Mouse (Mus musculus): ENCODE results near the gene Med13. TPM values are rescaled to one million over a fixed set of nuclear protein-coding genes. Genes with fewer than 3 reads are reported as not detected.

Med13 gene
- polyA plus RNA-seq, 1 experiment from 2014 or later: 14.6 TPM

DNA sequence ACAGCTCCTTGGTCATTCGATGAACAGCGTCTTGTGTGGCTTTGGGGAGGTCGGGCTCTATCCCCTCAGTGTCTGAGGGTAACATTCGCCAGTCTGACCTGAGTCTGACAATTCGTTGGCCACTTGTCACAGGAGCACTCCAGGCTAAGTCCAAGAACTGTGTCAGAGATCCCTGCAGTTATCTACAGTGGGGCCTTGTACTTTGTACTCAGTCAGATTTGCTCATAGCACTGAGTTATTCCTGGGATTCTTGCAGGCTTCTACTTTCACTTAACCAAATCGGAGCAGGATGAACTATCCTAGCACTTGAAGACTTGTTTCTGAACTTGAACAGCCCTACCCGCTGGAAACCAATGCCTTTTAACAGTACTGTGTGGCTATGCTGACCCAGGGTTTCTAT lies 34.3 kb upstream of the Med13 start:
- no peaks in the 10 kb centered on the region for H3K4me1 ChIP-seq (ENCODE audit: control insufficient read depth, insufficient read depth, low read length)
- DNase-seq (ENCODE audit: low spot score) (no peak), ATAC-seq (ENCODE audit: insufficient read depth, low FRiP score, low TSS enrichment) (no peak)
- no peak overlapping the region for H3K27ac ChIP-seq (ENCODE audit: low read depth, low read length)
- no peak overlapping the region for H3K4me2 ChIP-seq (ENCODE audit: low read depth)
- H3K4me3 ChIP-seq (ENCODE audit: low read depth, low read length): no peak overlapping the region
- no peaks in the 10 kb centered on the region for H3K9me3 ChIP-seq (ENCODE audit: control insufficient read depth, low read length)
- no peaks in the 10 kb centered on the region for H3K27me3 ChIP-seq (ENCODE audit: control insufficient read depth, insufficient read depth, low read length)
- no peaks in the 10 kb centered on the region for H3K36me3 ChIP-seq (ENCODE audit: control insufficient read depth, insufficient read depth, low read length)
- H3K9ac ChIP-seq (ENCODE audit: low read length): no peak overlapping the region
- 90% methylated on average over 7 of the region's 7 CpGs for WGBS

DNA sequence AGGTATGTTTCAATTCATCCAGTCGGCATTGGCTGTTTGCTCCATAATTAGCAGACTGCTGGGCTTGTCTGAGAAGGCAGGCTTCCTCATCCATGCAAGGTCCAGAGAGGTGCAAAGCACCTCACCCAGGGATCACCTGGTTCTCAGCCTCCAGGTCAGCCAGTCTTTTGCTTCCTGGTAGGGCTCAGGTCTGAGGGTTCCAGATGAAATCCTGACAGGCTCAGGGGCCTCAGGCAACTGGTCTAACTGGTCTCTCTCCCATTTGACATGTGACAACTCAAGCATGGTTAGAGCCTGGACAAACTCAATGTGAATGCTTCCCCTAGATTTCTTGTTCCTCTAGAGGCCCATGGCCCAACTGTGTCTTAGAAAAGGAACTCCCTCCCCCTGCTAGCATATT lies 32.9 kb upstream of the Med13 start:
- Histone ChIP-seq H3K4me3 (ENCODE audit: low read depth, low read length) (no peak overlapping the region), H3K27ac (ENCODE audit: low read depth, low read length) (no peak overlapping the region), H3K27me3 (ENCODE audit: control insufficient read depth, insufficient read depth, low read length) (no peaks in the 10 kb centered on the region), H3K9me3 (ENCODE audit: control insufficient read depth, low read length) (no peaks in the 10 kb centered on the region), H3K4me1 (ENCODE audit: control insufficient read depth, insufficient read depth, low read length) (no peaks in the 10 kb centered on the region), H3K9ac (ENCODE audit: low read length) (no peak overlapping the region), H3K4me2 (ENCODE audit: low read depth) (no peak overlapping the region), H3K36me3 (ENCODE audit: control insufficient read depth, insufficient read depth, low read length) (no peaks in the 10 kb centered on the region)
- ATAC-seq (ENCODE audit: insufficient read depth, low FRiP score, low TSS enrichment) (no peak), DNase-seq (ENCODE audit: low spot score) (no peak)
- 81% methylated on average over 1 of the region's 1 CpGs for WGBS

DNA sequence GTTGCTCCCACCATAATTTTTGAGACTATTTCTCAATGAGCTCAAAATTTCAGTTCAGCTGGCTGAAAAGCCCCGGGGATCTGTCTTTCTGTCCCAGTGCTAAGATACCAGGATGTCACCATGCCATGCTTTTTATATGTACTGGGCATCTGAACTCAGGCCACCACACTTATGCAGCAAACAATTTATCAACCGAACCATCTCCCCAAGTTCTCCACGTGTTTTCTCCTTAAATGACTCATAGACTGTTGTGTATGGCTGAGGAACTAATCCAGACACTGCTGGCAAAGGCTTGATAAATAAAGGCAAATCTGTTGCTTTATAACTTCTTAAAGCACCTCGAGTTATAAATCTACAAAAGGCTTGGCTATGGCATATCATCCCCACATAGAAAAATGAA lies 32.1 kb upstream of the Med13 start:
- Histone ChIP-seq H3K4me2 (ENCODE audit: low read depth) (no peak overlapping the region), H3K4me3 (ENCODE audit: low read depth, low read length) (no peak overlapping the region), H3K4me1 (ENCODE audit: control insufficient read depth, insufficient read depth, low read length) (no peaks in the 10 kb centered on the region), H3K27me3 (ENCODE audit: control insufficient read depth, insufficient read depth, low read length) (no peaks in the 10 kb centered on the region), H3K9me3 (ENCODE audit: control insufficient read depth, low read length) (no peaks in the 10 kb centered on the region), H3K27ac (ENCODE audit: low read depth, low read length) (no peak overlapping the region), H3K9ac (ENCODE audit: low read length) (no peak overlapping the region), H3K36me3 (ENCODE audit: control insufficient read depth, insufficient read depth, low read length) (no peaks in the 10 kb centered on the region)
- no peak for ATAC-seq (ENCODE audit: insufficient read depth, low FRiP score, low TSS enrichment)
- DNase-seq (ENCODE audit: low spot score): no peak
- WGBS: 82% methylated on average over 4 of the region's 4 CpGs

DNA sequence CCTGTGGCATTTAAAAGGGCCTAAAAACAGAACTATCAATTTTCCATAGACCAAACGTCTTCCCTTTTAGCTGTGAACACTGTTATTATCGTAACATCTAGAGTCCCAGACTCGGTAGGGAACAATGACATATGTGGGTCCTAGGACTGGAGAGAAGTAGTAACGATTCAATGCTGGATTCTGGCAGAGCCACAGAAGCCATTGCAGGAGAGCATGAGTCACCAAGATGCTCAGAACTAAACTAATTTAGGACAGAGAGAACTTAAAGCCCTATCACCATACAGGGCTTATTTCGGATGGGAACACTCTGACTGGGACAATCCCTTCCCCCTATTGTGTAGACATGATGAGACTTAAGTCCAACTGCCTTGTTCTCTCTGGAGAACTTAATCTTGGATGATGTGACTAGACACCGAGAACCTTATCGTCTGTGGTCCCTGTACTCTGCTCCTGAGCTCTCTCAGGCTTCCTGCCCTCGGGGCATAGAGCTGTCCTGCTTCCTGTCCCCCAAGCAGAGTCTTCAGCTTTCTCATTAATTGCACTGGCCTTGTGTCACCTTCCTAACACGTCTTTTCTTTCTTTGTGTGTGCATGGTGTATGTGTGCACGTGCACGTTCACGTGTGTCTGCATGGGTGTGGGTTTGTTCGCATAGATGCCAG lies 31.5 kb upstream of the Med13 start:
- no peaks in the 10 kb centered on the region for H3K27me3 ChIP-seq (ENCODE audit: control insufficient read depth, insufficient read depth, low read length)
- no peak overlapping the region for H3K4me2 ChIP-seq (ENCODE audit: low read depth)
- H3K4me3 ChIP-seq (ENCODE audit: low read depth, low read length): no peak overlapping the region
- H3K36me3 ChIP-seq (ENCODE audit: control insufficient read depth, insufficient read depth, low read length): no peaks in the 10 kb centered on the region
- H3K4me1 ChIP-seq (ENCODE audit: control insufficient read depth, insufficient read depth, low read length): no peaks in the 10 kb centered on the region
- H3K9me3 ChIP-seq (ENCODE audit: control insufficient read depth, low read length): no peaks in the 10 kb centered on the region
- DNase-seq (ENCODE audit: low spot score): no peak
- no peak overlapping the region for H3K9ac ChIP-seq (ENCODE audit: low read length)
- no peak for ATAC-seq (ENCODE audit: insufficient read depth, low FRiP score, low TSS enrichment)
- 85% methylated on average over 13 of the region's 13 CpGs for WGBS
- no peak overlapping the region for H3K27ac ChIP-seq (ENCODE audit: low read depth, low read length)

DNA sequence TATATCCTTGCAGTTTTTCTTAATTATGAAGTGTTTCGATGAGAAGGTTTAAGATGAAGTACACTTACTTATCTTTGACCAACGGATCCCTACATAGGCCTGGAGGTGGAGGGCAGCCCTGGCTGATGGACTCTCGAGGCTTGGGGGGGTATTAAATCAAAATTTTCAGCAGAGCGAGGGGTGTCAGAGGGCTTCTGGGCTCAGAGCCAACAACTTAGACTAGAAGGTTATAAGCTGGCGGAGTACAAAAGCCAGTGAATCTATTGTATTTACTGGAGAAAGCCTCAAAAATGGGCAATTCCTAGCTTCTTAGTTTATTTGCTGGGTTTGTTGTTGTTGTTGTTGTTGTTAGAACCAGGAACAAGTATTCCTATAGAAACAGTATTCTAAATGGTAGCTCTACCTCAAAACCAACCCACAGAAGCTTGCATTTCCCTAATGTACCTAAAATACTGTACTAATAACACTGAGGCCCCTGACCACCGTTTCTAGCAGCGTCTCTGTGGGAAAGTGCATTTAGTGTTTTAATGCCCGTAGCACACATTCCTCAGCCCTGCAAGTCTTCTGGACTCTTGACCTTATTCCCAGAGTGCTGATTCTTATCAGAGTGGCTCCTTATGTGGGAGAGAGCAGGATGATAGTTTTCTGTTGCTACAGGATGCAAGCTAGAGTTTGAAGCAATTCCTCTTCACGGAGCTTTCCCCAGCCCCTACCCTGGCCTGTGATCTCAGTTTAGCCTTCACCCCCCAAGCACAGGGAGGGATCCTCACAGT lies 29.9 kb upstream of the Med13 start:
- DNase-seq (ENCODE audit: low spot score): no peak
- 71% methylated on average over 9 of the region's 9 CpGs for WGBS

DNA sequence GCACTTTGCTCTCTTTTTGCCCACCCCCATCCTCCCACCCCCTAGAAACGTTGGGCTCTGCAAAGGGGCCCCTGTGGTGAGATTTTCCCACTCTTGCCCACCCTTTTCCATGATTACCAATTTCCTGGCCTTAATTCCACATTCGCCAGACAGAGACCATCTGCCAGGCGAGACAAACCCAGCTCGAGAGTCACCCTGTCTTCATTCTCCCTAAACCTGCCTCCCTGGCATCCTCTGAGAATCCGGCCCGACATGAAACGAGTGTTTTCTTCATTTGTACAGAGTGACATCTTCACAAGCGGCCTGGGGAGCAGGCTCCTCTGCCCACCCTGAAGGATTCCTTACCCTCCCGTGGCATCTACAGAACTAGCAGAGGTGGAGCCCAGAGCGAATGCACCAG lies 29.2 kb upstream of the Med13 start:
- no peaks in the 10 kb centered on the region for H3K27me3 ChIP-seq (ENCODE audit: control insufficient read depth, insufficient read depth, low read length)
- H3K9me3 ChIP-seq (ENCODE audit: control insufficient read depth, low read length): no peaks in the 10 kb centered on the region
- H3K36me3 ChIP-seq (ENCODE audit: control insufficient read depth, insufficient read depth, low read length): no peaks in the 10 kb centered on the region
- no peak overlapping the region for H3K4me3 ChIP-seq (ENCODE audit: low read depth, low read length)
- H3K4me2 ChIP-seq (ENCODE audit: low read depth): no peak overlapping the region
- H3K9ac ChIP-seq (ENCODE audit: low read length): no peak overlapping the region
- 75% methylated on average over 10 of the region's 10 CpGs for WGBS
- no peaks in the 10 kb centered on the region for H3K4me1 ChIP-seq (ENCODE audit: control insufficient read depth, insufficient read depth, low read length)
- ATAC-seq (ENCODE audit: insufficient read depth, low FRiP score, low TSS enrichment) (no peak), DNase-seq (ENCODE audit: low spot score) (no peak)
- H3K27ac ChIP-seq (ENCODE audit: low read depth, low read length): no peak overlapping the region

More for the DNA sequence above, 29.9 kb upstream of the Med13 start:
- H3K27ac ChIP-seq (ENCODE audit: low read depth, low read length): no peak overlapping the region
- no peaks in the 10 kb centered on the region for H3K4me1 ChIP-seq (ENCODE audit: control insufficient read depth, insufficient read depth, low read length)
- no peak overlapping the region for H3K4me3 ChIP-seq (ENCODE audit: low read depth, low read length)
- H3K36me3 ChIP-seq (ENCODE audit: control insufficient read depth, insufficient read depth, low read length): no peaks in the 10 kb centered on the region
- ATAC-seq (ENCODE audit: insufficient read depth, low FRiP score, low TSS enrichment): no peak
- H3K9me3 ChIP-seq (ENCODE audit: control insufficient read depth, low read length): no peaks in the 10 kb centered on the region
- H3K27me3 ChIP-seq (ENCODE audit: control insufficient read depth, insufficient read depth, low read length): no peaks in the 10 kb centered on the region
- no peak overlapping the region for H3K9ac ChIP-seq (ENCODE audit: low read length)
- no peak overlapping the region for H3K4me2 ChIP-seq (ENCODE audit: low read depth)

DNA sequence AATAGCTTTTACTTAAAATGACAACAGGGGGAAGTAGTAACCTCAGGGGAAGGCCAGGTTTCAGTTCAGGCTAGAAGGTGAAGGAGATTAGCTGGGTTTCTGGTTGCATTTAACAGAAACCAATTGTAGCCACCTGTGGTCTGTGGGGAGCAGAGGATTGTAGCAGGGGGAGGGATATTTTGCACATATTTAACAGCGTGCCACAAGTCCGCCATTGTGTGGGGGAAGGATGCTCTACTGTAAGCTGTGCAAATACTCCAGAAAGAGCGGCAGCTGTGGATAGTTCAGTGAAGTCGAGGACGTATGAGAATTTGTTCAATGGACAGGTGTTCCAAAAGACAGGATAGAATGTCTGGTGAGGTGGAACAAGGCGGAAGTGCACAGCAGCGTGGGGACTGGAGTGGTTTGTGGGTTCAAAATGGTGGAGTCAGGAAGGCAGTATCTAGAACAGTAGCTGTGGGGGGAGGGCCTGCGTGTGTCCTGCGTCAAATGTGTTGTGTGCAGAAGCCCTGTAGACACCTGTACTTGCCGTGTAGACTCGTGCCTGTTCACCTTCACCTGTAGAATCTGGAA lies 28.4 kb upstream of the Med13 start:
- ATAC-seq (ENCODE audit: insufficient read depth, low FRiP score, low TSS enrichment): no peak
- Histone ChIP-seq H3K4me2 (ENCODE audit: low read depth) (no peak overlapping the region), H3K4me3 (ENCODE audit: low read depth, low read length) (no peak overlapping the region), H3K4me1 (ENCODE audit: control insufficient read depth, insufficient read depth, low read length) (no peaks in the 10 kb centered on the region), H3K27me3 (ENCODE audit: control insufficient read depth, insufficient read depth, low read length) (no peaks in the 10 kb centered on the region), H3K36me3 (ENCODE audit: control insufficient read depth, insufficient read depth, low read length) (no peaks in the 10 kb centered on the region), H3K9ac (ENCODE audit: low read length) (no peak overlapping the region), H3K9me3 (ENCODE audit: control insufficient read depth, low read length) (no peaks in the 10 kb centered on the region), H3K27ac (ENCODE audit: low read depth, low read length) (no peak overlapping the region)
- 90% methylated on average over 11 of the region's 11 CpGs for WGBS
- no peak for DNase-seq (ENCODE audit: low spot score)

DNA sequence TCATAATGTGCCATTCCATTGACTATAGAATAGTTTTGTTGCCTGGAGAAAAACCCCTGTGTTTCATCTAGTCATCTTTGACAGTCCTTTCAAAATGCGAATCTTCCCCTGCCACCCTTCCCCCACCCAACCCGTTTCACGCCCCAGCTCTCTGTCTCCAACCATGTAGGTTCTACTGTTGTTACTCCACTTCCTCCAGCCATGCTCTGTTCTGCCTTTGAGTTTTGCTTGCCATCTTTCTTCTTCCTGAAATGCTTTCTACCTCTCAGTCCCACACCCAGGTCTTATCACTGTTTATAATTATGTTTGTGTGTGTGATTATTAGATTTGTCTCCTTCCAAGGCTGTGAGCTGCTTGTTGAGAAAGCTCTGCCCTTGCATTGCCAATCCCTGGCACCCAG lies 26.7 kb upstream of the Med13 start:
- no peaks in the 10 kb centered on the region for H3K9me3 ChIP-seq (ENCODE audit: control insufficient read depth, low read length)
- H3K9ac ChIP-seq (ENCODE audit: low read length): no peak overlapping the region
- ATAC-seq (ENCODE audit: insufficient read depth, low FRiP score, low TSS enrichment) (no peak), DNase-seq (ENCODE audit: low spot score) (no peak)
- no peak overlapping the region for H3K4me2 ChIP-seq (ENCODE audit: low read depth)
- no peaks in the 10 kb centered on the region for H3K27me3 ChIP-seq (ENCODE audit: control insufficient read depth, insufficient read depth, low read length)
- H3K4me1 ChIP-seq (ENCODE audit: control insufficient read depth, insufficient read depth, low read length): no peaks in the 10 kb centered on the region
- WGBS: 91% methylated on average over 3 of the region's 3 CpGs
- no peak overlapping the region for H3K27ac ChIP-seq (ENCODE audit: low read depth, low read length)
- H3K36me3 ChIP-seq (ENCODE audit: control insufficient read depth, insufficient read depth, low read length): no peaks in the 10 kb centered on the region
- H3K4me3 ChIP-seq (ENCODE audit: low read depth, low read length): no peak overlapping the region
